ENCODE assay signal across 9 mouse cellular contexts in the genomic region with DNA sequence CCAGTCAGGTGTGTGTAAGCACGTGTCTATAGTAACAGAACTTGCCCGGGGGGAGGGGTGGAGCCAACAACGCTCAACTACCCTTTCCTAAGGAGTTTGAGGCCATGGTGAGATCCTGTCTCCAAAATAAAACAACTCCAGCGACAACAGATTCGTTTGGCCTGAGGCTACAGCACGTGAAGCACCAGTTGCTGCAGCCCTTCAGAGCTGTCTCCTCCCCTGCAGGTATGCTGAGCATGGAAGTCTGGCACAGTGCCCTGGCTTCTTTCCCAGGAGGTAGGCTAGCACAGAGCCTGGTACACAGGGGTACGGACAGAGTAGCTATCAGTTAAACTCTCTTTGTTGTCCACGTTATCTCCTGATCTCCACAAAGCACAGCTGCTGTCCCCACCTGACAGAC. TPM values are rescaled to one million over a fixed set of nuclear protein-coding genes. Genes with fewer than 3 reads are reported as not detected.
DNase-seq lines count a peak whose midpoint lies in the region; ATAC-seq and TF ChIP-seq lines count a peak whose summit lies in the region.
"Had no signal": no experiment of that assay in that cellular context is flagged by ENCODE, and none has a peak within 500 bp of the region (broad histone marks: within the 10 kb centered on the region; RNA-seq: fewer than 3 reads in every experiment).

No protein-coding gene starts in this region.

- TF ChIP-seq CTCF in heart, postnatal 0 days (IDR thresholded peaks at IDR 0.05; ENCODE audit: low read depth) = no peak

- peak overlapping the region; percentile 12; the same call in 1 of the 2 replicates for H3K4me2 ChIP-seq in heart, postnatal 0 days (ENCODE audit: low read depth, low read length)
- H3K4me2 ChIP-seq in liver, embryonic 12.5 days = no peak overlapping the region

- H3K9me3 ChIP-seq in heart, postnatal 0 days (replicated peaks; ENCODE audit: control insufficient read depth, low read length) = no peaks in the 10 kb centered on the region
- H3K9me3 ChIP-seq in liver, embryonic 12.5 days (replicated peaks) = no peaks in the 10 kb centered on the region

- no peak overlapping the region for H3K4me3 ChIP-seq in brown adipose tissue, adult 24 weeks (ENCODE audit: insufficient read depth, low read depth, low read length)
- H3K4me3 ChIP-seq in heart, postnatal 0 days (ENCODE audit: low read depth, low read length) = no peak overlapping the region
- H3K4me3 ChIP-seq in liver, embryonic 12.5 days = no peak overlapping the region
- H3K4me3 ChIP-seq: erythroblast, embryonic 14.5 days had no signal

- H3K27me3 ChIP-seq in heart, postnatal 0 days (ENCODE audit: control insufficient read depth, insufficient read depth, low read length) = no peaks in the 10 kb centered on the region
- peaks cover 65% of the 10 kb centered on the region for H3K27me3 ChIP-seq in liver, embryonic 12.5 days (replicated peaks)

- peak; percentile 58 for DNase-seq in adrenal gland, adult 2 months
- no peak for DNase-seq in adrenal gland, adult 18-20 months (ENCODE audit: low spot score in 2 of 2)
- DNase-seq in heart, postnatal 0 days (ENCODE audit: low spot score) = peak; percentile 58
- peak; percentile 72 for DNase-seq in testis, postnatal 10 days (ENCODE audit: low spot score)
- no peak for DNase-seq in layer of hippocampus, adult 9-11 months
- DNase-seq in retina, postnatal 1 day = no peak

- H3K9ac ChIP-seq in heart, postnatal 0 days (replicated peaks; ENCODE audit: low read depth, low read length) = no peak overlapping the region
- no peak overlapping the region for H3K9ac ChIP-seq in liver, embryonic 12.5 days

- peaks cover 28% of the 10 kb centered on the region for H3K4me1 ChIP-seq in brown adipose tissue, adult 24 weeks (ENCODE audit: control insufficient read depth, insufficient read depth, insufficient read length, low read length)
- H3K4me1 ChIP-seq in heart, postnatal 0 days (ENCODE audit: control insufficient read depth, insufficient read depth) = peaks cover 32% of the 10 kb centered on the region
- H3K4me1 ChIP-seq in liver, embryonic 12.5 days = peaks cover 47% of the 10 kb centered on the region

- peak; percentile 66 for ATAC-seq in heart, postnatal 0 days (ENCODE audit: insufficient read depth, low read depth)
- 0 out of 2 replicates have a peak, but pooled peaks have one; percentile 25 for ATAC-seq in liver, embryonic 12.5 days

- TF ChIP-seq EP300 in heart, postnatal 0 days (IDR thresholded peaks at IDR 0.05; ENCODE audit: low read depth) = no peak

- H3K36me3 ChIP-seq in heart, postnatal 0 days (replicated peaks; ENCODE audit: control insufficient read depth, insufficient read depth, low read length) = no peaks in the 10 kb centered on the region
- no peaks in the 10 kb centered on the region for H3K36me3 ChIP-seq in liver, embryonic 12.5 days

- peak overlapping the region; percentile 56 for H3K27ac ChIP-seq in brown adipose tissue, adult 24 weeks (replicated peaks; ENCODE audit: low read depth, low read length)
- H3K27ac ChIP-seq in heart, postnatal 0 days (ENCODE audit: low read depth) = peak overlapping the region; percentile 54
- no peak overlapping the region for H3K27ac ChIP-seq in liver, embryonic 12.5 days

- WGBS in heart, postnatal 0 days = 11% methylated on average over 8 of the region's 8 CpGs
- WGBS in liver, embryonic 12.5 days (ENCODE audit: insufficient replicate concordance) = 42% methylated on average over 8 of the region's 8 CpGs

RNA-seq across cellular contexts. Expression of a gene that starts 33.6 kb away (rescaled TPM):
- total RNA-seq in adrenal gland, adult 2 months (2021) = 1 to 10 TPM; 3.2 to 6.9 TPM
- 14.1 and 14.8 TPM in 2 replicates for polyA plus RNA-seq in adrenal gland, adult 2 months (2012; rRNA removed)
- 1 to 10 TPM; 4.2 to 5.6 TPM for total RNA-seq in adrenal gland, adult 18-20 months (2021)
- polyA plus RNA-seq in brown adipose tissue, adult 24 weeks (2012; ENCODE audit: insufficient read depth, insufficient read length, missing spikeins) = 2.5 and 6.6 TPM in 2 replicates
- 5.7 and 13.1 TPM in 2 replicates for total RNA-seq in heart, postnatal 0 days (2014; rRNA removed; ENCODE audit: low replicate concordance)
- 4.0 and 5.1 TPM in 2 replicates for polyA plus RNA-seq in heart, postnatal 0 days (2015; fragmentation: Nextera tagmentation; extraction: Ambion mirVana)
- 8.6 and 9.8 TPM in 2 replicates for polyA plus RNA-seq in liver, embryonic 12.5 days (2016; fragmentation: Nextera tagmentation; extraction: Ambion mirVana)

RNA-seq across cellular contexts. Expression of a gene that starts 49.9 kb away (rescaled TPM):
- 10 to 100 TPM; 53.9 to 54.5 TPM for total RNA-seq in adrenal gland, adult 2 months (2021)
- polyA plus RNA-seq in adrenal gland, adult 2 months (2012; rRNA removed) = 99.4 and 165 TPM in 2 replicates
- 10 to 100 TPM; 47.8 to 65.5 TPM for total RNA-seq in adrenal gland, adult 18-20 months (2021)
- 13.1 and 15.3 TPM in 2 replicates for polyA plus RNA-seq in brown adipose tissue, adult 24 weeks (2012; ENCODE audit: insufficient read depth, insufficient read length, missing spikeins)
- 27.2 and 33.0 TPM in 2 replicates for total RNA-seq in heart, postnatal 0 days (2014; rRNA removed; ENCODE audit: low replicate concordance)
- polyA plus RNA-seq in heart, postnatal 0 days (2015; fragmentation: Nextera tagmentation; extraction: Ambion mirVana) = 20.3 and 21.8 TPM in 2 replicates
- 26.4 and 29.6 TPM in 2 replicates for polyA plus RNA-seq in liver, embryonic 12.5 days (2016; fragmentation: Nextera tagmentation; extraction: Ambion mirVana)

Comparison
In these comparisons a context has a peak if more than half of its experiments do, and no peak if none do; other contexts are left out.
1. DNase-seq: peak in adrenal gland, adult 2 months (single experiment), heart, postnatal 0 days (single experiment) and testis, postnatal 10 days (single experiment); none in adrenal gland, adult 18-20 months (0 of 2), layer of hippocampus, adult 9-11 months (single experiment) and retina, postnatal 1 day (single experiment).